Mouse (Mus musculus) forelimb bud, embryonic 11.5 days (tissue): Measurements from ENCODE around the gene Ptprm.
A peak's percentile ranks its signal among the peaks of the same experiment; 100 is the strongest.

Source experiments
- DNase-seq: peaks from one replicate; pipeline ENCODE4 v3.0.0-alpha.2; 2012; ENCODE audit warnings: low read depth, low spot score

Ptprm gene

DNA sequence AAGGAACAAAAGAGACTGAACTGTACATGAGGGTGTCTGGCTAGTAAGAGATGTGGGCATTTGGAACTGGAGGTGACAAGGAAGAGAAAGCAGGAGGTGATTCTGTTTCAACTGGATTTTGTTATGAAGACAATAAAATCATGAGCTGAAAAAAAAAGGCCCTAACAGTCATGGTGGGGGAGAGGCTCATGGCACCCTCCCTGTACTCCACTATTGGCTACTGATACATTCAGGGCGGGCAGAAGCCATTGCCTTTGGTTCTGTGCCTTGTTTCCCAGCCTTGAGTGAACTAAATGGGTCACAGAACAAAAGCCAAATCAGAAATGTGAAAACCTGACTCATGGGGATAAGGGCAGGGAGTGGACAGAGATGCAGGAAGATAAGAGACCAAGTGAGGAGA is 575.2 kb downstream of the Ptprm start:
- no peak for DNase-seq

DNA sequence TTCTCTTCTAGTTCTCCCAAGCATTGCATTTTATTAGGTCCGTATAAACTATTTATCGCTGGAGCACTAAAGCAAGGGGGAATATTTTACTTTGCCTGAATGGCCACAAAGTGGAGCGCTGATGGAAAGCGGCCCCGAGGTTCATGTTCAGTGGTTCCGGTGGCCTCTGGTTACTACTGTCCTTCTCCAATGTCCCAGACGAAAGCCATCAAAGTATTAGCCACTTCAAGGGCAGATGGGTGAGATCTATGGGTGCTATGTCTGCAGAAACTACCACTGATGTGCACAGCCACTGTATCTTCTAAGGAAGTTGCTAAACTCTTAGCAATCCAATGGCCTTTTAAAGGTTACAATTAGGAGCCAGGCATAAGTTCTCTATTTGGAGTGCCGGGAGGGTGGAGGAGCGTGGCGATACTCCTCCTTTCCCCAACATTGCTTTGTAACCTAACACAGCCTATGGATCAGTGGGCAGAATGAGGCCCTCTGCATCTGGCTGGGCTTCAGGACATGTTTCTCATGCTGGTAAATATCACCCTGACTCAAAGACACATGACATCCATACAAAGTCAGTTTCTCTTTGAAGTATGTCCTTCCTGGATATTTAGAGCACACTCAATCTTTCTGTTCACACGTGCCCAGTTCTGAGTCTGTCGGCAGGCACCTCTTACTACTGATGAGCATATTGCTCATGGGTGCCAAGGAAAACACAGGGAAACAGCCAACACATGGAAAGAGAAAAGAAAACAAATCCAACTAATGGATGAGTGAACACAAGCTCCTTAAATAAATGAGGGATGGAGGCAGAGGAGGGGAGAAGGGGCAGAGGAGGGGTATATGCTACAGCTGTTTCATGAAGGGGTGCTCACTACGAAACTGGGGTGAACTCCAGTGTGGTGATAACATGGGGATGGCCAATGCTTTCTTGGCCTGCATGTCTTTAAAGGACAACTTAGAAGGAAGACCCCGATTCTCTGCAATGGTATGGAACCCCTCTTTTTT is 584.6 kb downstream of the Ptprm start:
- DNase-seq = no peak

DNA sequence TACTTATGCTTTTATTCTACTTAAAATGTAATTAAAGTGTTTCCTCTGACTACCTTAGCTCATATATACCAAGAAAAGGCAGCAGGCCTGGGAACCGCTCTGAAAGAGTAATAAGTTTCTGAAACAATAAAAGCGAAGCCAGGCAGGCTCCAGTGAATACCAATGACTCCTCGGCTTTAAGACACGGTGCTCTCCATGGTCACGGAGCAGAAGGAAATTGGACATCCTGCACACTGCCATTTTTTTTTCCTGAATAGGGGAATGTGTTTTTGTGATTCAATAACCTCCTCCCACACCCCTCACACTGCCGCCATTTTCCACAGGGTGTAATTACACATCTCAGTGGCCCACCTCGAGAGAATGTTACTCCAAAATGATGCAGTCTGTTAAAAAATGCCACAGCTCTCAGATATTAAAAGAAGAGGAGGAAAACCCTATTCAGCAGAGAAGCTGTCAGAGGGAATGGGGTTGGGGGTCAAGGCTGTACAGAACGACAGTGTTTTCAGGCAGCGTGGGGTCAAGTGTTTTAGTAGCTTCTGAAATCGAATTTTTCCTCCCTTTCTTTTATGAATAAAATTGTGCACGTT is 585.5 kb downstream of the Ptprm start:
- no peak for DNase-seq

DNA sequence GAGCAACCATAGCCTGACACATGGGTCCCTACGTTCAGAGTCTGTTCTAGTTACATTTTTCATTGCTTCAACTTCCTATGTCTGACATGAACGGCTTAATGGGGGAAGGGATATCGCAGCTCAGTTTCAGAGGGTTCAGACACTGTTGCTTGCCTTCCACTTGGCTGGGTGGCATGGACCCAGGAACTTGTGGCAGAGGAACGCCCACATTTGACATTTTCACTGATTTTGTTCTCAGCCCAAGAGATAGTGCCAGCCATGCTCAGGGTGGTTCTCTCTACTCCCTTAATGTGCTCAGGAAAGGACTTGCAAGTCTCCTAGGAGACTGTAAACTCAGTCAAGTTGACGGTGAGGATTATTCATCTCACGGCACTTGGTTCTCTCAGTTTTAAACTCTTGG is 588.1 kb downstream of the Ptprm start:
- no peak for DNase-seq

DNA sequence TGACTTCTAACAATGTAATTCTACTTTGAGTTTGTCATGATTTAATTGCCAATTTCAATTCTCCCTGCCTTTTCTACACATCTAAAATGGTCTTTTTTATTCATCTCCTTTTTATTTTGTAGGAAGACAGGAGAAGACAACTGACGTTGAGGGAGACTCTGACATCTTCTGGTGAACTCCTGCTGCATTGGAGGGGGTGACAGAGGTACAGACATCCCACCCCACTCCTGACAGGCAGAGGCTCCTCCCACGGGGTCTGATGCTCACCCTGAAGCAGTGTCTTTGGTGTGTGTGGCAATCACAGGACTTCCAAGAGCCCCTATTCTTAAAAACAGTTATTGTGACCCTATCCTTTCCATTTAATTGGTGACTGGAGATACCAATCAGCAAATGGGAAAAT is 589.8 kb downstream of the Ptprm start:
- DNase-seq = no peak

DNA sequence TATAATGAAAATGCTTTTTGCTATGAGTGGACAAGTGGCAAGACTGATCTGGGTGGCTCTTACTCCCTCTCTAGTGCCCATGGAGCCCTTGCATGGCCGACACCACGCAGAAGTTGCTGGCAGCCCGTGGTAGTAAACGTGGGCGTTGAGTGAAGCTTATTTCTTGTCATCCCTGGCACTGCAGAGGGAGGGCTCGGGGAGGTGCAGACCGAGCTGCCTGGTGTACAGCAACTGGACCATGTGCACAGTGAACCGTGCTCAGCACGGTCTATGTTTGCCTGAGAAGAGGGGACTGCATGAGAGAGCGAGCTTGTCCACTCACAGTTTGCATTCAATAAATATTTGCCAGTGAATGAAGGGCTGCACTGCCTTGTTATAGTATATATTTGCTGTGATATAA is 591.5 kb downstream of the Ptprm start:
- no peak for DNase-seq

DNA sequence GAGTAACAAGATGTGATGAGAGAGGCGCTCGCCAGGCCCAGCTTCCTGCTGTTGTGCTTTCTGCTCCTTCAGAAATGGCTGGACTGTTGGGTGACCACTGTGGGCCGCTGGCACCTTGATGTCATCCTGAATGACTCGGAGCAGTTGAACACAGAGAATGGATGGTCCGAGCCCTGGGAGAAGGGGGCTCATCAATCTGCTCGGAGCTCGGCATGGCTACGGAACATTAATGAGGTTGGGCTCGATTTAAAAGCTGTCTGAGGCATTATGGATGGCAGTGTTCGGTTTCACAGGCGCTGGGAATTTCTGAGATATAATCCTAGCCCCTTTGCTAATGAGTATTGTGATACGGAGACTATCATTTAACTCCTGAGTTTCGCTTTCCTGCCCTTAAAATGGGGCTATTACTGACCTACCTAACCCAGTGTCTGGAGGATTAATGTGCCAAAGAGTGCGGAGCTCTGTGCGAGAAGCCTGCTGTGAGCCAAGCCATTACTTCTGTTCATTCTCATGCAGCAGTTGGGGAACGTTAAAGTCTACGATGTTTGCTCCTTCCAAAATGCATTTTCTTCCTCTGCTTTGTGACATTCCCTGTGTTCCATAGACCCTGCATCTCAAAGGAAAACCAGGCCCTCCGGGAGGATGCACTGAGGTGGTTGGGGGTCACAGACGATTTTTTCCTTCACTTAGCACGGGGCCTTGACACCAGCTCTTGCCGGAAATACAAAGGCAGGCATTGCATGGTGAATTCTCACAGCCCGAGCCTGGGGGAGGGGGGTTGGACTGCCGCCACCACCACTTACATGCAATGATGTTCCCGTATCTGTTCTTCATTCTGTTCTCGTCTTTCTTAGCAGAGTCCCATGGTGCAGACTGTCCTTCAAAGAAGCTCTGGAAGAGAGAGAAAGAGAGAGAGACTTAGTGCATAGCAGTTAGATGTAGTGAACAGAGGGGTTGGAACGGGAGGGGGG is 592.6 kb downstream of the Ptprm start:
- DNase-seq = no peak

DNA sequence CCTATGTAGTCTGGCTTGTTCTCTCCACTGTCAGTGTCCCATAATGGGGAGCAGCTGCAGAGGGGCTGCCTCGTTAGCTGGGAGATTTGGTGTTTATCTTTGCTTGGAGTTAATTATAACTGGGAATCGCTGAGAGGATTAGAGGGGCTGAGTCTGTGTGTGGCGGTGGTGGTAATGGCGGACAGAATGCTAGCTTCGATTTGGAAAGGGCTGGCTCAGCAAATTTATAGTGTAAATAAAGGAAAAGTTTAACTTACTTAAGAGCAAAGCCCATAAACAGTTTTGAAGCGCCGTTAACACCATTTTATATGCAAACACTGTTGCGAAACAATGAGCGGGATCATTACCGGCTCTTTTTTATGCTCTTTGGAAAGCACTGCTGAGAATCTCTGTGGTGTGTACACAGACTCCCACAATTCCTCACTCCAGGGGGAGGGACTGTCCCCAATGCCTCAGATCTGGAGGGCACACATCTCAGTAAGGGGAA is 597.2 kb downstream of the Ptprm start:
- DNase-seq = peak; percentile 63

DNA sequence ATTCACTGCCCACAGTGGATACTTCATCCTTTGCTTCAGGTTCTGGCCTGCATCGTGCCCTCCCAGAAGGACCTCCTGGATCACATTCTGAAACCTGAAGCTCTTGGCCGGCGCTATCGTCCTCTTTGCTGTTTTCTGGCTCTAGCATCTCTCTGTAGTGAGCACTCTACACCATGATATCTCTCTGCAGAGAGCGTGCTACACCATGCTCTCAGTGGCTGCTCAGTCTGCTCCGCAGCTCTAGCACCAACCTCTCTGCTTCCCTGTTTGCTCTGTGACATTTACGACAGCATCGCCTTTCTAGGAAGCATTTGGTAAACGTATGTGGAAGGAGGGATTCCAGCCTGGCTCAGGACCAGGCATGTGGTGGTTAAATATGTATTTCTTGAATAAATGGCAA is 597.8 kb downstream of the Ptprm start:
- no peak for DNase-seq

DNA sequence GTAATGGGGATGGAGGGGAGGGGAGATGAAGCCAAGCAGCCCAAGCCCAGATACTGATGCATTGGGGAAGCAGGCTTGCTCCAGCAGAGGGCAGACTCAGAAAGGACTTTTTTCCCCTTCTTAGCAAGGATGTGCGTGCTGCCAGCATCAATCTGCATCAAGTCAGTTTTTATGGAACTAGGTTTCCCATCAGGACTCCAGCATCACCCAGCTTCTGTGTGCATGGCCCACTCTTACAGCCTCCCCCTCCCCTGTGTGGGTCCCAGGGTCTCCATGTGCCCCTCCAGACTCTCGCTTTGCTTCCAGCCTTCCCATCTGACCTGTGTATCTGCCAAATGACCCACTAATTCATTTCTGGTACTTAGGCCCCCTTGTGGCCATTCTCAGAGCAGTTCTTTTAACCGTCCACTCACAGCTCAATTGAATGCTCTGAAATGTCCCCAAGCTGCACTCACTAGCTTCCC is 599.0 kb downstream of the Ptprm start:
- DNase-seq = peak; percentile 71

DNA sequence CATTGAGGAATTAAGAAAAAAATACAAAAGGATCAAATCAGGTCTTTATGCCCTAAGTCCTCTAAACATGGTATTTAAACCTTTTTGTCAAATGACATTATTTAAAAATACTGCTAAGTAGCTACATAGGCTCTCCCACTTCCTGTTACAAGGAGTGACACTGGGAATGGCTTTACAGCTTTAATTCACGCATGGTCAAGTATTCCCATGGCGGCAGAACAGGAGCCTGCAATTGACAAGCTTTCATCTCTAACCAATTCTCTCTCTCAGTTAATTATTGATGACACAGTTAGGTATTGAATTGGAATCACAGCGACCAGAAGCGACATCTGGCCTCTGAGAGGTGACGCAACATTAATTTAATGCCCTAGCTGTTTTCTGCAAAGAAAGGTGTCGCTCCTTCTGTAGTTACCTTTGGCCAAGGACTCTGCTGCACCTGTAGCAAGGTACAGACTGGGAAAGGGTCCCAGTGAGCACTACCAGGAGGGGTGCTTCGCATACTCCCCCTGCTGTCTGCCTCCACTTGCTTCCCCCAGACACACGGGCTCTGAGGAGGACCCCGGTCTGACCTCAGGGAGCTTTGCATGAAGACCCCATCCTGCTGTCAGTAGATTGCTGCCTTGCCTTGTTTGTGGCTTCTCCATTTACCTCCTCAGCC is 599.9 kb downstream of the Ptprm start:
- DNase-seq = no peak

DNA sequence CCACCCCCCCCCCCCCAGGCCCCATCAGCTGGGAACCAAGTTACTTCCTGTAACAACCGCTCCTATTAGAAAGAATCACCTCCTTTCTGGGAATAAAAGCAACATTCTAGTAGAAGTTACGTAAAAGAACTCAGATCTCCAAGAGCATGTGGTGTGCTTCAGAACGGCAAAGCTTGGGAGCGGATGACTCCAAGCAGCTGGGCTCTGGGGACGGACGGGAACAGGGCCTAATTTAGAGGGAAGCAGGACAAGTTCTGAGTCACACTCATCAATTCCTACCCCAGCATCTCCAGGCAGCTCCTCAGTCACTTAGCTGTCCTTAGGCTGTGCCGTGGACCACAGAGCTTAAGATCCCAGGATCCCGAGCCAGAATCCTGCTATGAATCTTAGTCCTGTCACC is 602.5 kb downstream of the Ptprm start:
- no peak for DNase-seq

DNA sequence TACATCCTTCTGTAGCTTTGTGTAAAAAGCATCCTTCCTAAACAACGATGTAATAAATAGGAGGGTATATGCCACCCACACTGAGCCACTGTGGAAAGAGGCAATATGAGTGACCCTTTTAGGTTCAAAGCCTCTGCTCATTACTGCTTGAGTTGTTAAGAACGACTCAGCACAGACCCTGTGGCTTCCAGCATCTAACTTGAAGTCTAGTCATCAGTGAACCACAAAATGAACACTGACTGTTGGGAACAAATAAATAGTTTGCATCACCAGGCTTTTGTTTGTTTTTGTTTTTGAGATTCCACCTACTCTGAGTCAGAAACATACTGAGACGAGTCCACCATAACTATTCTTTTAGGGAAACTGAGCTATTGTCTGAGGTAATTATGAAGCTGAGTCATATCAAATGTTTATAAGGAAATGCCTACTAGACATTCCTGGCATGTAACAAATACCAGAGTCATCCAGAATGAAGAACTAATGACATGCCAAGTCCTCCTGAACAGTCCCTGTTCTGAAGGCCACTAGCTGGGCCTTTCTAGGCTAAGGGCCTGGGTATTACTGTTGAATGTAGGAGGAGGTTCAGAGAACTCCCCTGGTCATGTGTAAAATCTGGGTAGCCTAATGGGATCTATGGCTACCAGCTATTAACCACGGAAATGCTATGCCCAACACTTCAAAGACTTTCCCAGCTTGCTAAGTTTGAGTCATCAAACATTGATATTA is 603.6 kb downstream of the Ptprm start:
- DNase-seq = no peak

DNA sequence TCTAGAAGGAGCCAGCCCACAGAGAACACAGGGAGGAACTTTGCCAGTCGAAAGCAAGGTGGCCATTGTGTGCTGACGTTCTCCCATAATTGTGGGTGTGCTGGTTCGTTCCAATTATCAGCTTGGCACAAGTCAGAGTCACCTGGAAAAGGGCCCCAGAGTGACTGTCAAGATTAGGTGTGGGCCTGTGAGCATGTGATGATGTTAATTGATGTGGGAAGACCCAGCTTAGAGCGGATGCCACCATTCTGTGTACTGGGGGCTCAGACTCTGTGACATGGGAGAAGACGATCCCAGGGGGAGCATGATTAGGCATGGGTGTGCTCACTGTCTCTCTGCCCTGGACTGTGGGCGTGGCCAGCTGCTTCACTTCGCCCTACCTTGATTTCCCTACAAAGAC is 604.3 kb downstream of the Ptprm start:
- DNase-seq = no peak

DNA sequence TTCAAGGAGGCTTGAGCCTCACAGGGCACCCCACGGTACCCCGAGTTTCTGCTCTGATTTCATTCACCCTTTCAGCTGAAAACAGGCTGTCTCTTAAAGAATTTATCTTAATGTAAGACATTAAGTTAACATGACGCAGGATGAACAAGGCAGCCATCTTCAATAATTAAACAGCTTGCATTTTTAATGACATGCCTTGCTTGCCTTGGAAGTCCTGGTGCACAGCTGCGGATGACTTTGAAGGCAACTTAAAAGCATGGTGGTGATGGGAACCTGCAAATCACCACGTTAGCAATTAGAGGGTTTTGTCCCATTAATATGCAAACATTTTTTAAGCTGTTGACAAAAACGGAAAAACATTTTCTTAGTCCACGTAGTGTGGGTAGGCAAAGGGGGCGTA is 607.8 kb downstream of the Ptprm start:
- no peak for DNase-seq

DNA sequence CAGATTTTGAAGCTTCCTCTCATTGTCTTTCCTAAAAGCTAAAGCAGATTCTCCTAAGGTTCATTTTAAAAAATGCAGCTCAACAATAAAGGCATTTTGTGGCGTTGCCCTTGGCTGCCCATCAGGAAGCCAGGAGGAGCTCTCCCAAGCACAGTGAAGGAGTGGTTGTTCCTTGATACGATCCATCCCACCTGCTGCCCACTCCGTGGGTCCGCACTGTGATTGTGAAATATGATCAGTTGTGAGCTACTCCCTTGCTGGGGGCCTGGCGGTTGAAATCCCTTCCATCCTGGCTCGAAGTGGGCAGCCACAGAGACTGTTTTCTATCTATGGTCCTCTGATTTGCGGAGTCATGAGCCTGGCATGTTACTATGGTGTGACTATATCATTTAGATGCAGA is 610.9 kb downstream of the Ptprm start:
- DNase-seq = no peak

DNA sequence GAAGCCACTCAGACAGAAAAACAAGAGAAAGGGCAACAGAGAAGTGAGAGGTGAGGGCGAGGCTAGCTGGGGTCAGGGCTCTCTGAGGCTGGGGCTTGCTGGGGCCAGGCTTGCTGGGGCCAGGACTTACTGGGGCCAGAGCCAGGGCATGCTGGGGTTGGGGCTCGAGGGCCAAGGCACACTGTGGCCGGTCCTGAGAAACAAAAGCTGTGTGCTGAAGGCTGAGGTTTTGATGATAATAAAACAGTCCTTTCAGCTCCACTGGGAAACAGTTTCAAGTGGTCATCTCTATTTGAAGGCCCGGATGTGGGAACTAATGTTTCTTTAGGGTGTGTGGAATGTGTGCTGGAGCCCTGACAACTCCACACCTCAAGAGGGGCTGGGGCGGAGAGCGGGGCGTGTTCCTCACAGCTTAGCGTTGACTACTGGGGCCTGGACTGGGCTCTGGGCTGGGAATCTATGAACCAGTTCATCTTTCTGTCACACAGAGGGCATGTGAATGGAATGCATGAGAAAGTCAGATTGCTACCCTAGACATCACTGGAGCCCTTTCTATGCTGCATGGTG is 615.4 kb downstream of the Ptprm start:
- no peak for DNase-seq

DNA sequence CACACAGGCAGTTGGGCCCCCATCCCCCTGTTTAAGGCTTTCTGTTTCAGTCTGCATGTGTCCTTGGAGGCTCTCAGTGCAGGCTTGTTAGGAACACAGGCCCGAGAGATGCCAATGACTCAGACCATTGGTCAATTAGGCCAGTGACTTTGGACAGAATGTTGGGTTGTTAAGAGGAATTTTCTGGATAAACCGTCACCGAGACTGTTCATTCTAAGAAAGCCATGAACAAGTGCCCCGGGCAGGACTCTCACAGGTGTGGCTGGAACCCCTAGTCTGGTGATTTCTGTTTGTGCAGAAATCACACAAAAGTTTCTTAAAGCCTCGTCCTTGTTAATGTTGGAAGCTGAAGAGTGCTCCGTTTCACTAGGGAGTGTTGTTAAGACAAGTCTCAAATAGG is 615.9 kb downstream of the Ptprm start:
- DNase-seq = no peak

DNA sequence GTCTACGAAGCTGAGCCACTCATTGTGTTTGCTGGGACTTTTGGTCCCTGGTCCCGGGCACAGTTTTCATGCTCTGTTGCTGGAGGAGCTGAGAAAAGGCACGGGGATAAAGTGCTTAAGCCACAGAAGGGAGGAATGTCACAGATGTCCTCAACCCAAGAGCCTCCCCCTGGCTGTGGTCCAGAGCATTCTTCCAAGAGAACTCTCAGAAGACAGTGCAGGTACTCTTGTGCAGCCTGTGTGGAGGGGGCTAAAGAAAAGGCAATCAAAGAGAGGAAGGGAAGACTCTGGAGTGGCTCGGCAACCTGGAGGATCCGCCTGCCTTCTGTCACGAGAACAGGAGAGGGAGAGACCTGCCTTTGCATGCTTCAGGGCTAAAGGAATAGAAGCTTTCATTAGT is 617.8 kb downstream of the Ptprm start:
- no peak for DNase-seq

DNA sequence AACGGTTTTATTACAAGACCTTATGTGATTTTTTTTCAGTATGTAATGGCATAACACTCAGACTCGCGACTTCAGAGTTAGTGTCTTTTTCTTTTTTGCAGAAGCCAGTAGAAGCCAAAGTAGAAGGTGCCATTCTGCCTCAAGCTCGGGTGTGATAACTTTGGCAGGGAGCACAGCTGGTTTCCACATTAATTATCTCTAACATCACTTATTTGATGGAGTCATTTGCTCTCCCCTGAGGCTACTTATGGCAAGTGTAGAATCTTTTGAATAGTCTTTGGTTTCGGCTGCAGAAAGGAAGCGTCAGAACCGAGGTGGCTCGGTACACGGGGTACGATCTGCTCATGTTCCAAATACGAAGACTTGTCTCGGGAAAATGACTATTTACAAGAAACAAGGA is 620.7 kb downstream of the Ptprm start:
- no peak for DNase-seq
